Mouse (Mus musculus) c-Kit-negative CD71-positive TER-119-positive erythroid progenitor cells, embryonic 14.5 days (primary cell): Measurements from ENCODE around the gene Trim13.
A peak's percentile ranks its signal among the peaks of the same experiment; 100 is the strongest.
"Not testable (repeated sequence)": the region's sequence is repeated elsewhere in the genome, so short reads cannot be mapped to it uniquely, and the experiment has no call there.

Source experiments
- DNase-seq: peaks from one replicate; pipeline ENCODE4 v3.0.0-alpha.2; 2013; ENCODE audit warnings: low read depth, low spot score

The Trim13 gene

DNA sequence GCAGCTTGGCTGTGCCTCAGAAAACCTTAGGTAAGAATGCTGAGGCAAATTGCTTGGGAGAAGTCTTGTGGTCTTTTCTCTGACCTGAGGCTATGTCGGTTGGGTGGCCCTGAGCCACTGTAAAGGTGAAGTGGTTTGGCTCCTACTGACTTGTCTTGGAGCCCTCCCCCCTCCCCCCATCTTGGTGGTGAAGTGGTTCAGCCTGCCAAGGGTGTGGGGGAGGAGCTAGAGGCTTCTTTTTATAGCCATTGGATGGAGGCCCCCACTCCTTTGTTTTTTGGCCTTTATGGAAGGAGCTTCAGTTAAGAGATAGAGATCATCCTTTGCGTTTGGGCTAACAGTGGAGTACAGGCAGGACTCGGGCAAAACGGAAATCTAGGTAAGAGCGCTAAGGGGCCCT, at the start of gene Trim13:
Trim13 (plus strand) TSS at position 280 of the 400 bp plus-strand sequence.
- no peak for DNase-seq

DNA sequence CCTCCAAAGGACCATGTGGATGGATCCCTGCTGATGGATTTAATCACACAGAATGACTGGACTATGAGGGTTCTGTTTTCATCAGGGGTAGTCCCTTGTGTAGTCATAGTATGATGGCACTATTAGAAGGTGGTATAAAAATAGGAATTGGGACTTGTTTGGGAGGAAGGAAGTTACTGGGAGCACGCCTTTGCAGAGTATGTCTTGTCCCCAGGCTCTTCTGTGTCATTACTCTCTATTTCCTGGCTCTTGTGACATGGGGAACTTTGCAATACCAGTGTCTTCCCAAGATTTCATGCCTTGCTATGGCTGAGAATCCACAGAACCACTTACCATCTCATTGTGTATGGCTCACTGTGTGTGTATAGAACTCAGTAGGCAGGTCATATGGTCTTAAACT, 49.4 kb upstream of the Trim13 start:
- DNase-seq: no peak

- DNase-seq: no peak
Observed at GRCm38 (mm10) chr14:61555931-61556288, 42.1 kb upstream of the Trim13 start.

- DNase-seq: peak; percentile 98
Observed at GRCm38 (mm10) chr14:61556289-61557147, 41.5 kb upstream of the Trim13 start, which contains the start of gene Spryd7. TSS of gene Spryd7 (minus strand) at chr14:61556886.

DNA sequence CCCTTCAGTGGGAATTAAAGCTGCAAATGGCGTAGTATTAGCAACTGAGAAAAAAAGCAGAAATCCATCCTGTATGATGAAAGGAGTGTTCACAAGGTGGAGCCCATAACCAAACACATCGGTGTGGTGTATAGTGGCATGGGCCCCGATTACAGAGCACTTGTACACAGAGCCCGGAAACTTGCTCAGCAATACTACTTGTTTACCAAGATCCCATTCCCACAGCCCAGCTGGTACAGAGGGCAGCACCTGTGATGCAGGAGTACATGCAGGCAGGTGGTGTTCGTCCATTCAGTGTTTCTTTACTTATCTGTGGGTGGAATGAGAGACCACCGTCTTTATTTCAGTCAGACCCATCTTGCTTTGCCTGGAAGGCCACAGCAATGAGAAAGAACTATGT, 39.1 kb upstream of the Trim13 start:
- DNase-seq: no peak

DNA sequence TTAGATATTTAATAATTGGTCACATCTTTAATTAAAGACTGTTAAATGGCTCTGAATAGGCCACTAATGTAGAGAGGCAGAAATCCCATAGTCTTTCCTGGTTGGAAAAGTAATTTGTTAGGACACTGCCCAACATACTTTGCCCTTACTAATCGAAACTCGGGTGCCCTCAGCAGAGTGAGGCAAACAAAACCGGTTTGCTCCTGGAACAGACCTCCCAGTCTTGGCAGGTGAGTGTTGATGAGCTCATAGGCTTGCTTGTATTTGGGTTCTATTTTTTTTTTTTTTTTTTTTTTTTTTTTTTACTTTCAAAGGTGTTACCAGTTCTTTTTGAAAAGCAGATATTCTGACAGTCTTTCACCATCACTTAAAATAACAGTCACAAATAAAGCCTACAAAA, 38.2 kb upstream of the Trim13 start:
- no peak for DNase-seq

DNA sequence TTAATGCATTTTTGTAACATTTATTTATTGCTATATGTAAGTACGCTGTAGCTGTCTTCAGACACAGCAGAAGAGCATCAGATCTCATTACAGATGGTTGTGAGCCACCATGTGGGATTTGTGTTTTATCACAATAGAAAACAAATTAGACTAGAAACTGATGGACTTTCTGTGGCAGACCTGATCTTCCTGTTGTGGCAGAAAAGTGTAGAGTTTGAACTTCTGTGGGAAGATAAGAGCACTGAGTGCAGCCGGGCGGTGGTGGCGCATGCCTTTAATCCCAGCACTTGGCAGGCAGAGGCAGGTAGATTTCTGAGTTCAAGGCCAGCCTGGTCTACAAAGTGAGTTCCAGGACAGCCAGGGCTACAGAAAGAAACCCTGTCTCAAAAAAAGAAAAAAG, 31.8 kb upstream of the Trim13 start:
- DNase-seq: not testable (repeated sequence)

GRCm38 (mm10) chr14:61569344-61569743, 28.7 kb upstream of the Trim13 start:
- no peak for DNase-seq

DNA sequence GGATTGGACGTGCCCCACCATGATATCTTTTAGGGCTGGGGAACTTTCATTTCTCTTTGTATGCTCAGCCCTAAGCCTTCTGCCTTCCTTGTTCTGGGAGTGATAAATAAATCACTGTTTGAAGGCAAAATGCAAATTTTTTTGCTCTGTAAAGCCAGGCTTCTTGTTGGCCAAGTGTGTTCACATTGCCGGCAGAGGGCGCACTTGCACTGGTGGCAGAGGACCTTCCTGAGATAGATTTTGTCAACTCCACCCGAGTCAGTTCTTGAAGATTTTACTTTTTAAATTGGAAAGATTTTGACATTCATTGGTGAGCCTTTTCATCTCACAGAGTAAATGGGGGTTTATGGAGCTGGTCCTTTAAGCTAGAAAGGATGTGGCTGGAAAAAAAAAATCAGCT, 26.7 kb upstream of the Trim13 start:
- DNase-seq: peak; percentile 68

- DNase-seq: no peak
Observed at GRCm38 (mm10) chr14:61572131-61572530, 25.9 kb upstream of the Trim13 start.

- no peak for DNase-seq
Observed at GRCm38 (mm10) chr14:61575066-61575465, 23.0 kb upstream of the Trim13 start.

DNA sequence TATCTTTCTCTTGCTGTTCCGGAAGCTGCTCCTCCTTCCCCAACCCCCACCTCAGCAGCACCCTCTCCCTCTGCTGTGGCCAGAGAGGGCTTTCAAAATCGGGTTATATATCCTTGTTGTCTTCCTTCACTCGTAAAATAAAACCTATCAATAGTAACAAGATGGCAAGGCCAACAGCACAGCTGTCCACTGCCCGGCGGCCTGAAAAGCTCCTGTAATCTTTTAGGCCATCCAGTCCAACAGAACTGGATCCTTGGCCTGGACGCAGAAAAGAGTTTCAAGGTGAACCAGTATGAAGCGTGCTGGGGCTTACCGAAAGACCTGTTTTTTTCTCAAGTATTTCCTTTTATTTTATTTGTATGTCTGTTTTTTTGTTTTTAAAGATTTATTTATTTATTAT, 22.1 kb upstream of the Trim13 start:
- no peak for DNase-seq

DNA sequence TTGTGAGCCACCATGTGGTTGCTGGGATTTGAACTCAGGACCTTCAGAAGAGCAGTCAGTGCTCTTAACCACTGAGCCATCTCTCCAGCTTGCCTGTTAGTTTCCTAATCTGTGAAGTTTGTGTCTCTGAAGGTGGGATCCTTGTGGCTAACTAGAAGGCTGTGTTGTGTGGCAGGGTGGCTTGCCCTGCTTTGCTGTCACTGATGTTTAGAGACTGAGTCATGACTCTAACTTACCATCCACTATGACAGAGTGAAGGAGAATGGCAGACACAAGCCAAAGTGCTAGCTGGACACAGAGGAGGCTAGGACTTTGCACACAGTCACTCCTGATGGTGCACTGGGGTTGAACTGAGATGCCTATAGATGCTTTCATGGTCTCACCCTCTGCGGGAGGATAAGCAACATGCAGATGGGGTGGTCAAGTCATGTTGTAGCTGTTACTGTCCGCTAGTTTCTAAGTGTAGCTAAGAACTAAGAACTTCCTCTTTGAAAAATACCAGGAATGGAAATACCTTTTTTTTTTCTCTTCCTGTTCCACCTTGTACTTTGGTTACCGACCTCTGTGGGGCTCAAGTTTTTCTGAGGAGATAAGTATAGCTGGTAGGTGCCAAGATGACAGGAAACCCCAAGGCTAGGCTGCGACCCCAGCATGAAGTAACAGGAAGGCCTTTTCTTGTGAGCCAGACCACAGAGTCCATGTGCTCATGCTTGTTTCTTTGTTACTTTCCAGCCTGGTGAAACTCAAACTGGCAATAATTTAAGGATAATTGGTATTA, 8.6 kb upstream of the Trim13 start:
- DNase-seq: no peak

- no peak for DNase-seq
Observed at GRCm38 (mm10) chr14:61596719-61597426, 1.2 kb upstream of the Trim13 start.

- DNase-seq: peak; percentile 80
Observed at GRCm38 (mm10) chr14:61599057-61599806, 1.2 kb downstream of the Trim13 start.

DNA sequence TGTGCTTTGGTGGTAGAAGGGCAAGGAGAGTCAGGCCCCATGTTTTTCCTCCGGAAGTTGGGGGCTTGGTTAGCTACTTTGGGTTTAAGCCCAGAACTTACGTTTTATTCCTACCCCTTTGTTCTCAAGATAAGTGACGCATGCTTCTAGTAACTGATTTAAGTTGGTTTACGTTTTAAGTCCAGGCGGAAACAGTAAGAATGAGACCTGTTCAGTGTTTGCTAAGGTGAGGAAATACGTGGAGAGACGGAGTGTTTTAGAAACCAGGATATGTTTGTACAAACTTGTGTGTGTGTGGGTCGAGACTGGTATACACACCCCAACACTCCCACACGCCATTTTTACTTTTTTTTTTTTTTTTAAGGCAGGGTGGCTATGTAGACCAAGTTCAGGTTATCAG, 3.3 kb downstream of the Trim13 start:
- no peak for DNase-seq

DNA sequence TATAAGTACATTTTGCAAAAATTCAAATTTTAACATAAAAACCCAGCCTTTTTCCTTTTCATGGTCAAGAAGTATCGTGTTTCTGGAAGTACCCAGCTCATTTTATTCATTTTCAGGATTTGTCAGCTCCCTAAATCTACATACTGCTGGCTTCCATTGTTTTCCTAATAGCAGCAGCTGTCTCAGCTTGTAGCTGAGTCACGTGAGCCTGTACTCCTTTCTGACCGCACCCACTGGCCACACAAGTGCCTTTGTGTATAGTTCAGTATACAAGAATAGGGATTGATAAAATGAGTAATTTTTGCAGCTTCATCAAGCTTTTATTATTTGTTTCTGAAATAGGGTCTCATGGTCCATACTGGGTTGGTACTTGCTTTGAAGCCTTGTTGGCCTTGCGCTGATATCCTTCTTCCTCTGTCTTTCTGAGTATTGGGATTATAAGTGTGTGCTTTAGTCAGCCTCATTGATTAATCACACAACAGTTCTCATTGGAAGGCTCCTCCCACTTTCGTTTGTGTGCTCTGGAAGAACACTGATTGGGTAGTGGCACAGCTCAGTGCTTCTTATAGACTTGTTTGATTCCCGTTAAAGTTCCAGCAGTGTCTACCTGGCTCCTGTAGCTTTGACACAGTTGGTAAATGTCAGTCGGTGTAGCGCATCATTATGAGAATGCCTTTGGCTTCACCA, 5.2 kb downstream of the Trim13 start:
- DNase-seq: no peak

GRCm38 (mm10) chr14:61604081-61604480, 6.0 kb downstream of the Trim13 start:
- DNase-seq: no peak

DNA sequence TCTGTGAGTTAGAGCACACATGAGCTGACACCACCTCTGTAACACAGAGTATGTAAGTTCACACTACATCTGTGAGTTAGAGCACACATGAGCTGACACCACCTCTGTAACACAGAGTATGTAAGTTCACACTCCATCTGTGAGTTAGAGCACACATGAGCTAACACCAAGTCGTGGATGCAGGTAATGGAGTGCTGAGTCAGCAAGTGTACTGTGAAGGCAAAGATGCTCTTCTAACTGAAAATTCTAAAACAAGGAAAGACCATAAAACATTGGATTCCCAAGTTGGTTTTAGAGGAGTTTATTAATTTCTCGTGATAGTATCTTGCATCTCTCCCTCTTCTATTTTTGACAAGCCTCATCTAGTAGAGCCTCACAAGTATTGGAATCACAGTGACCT, 8.0 kb downstream of the Trim13 start:
- DNase-seq: not testable (repeated sequence)

DNA sequence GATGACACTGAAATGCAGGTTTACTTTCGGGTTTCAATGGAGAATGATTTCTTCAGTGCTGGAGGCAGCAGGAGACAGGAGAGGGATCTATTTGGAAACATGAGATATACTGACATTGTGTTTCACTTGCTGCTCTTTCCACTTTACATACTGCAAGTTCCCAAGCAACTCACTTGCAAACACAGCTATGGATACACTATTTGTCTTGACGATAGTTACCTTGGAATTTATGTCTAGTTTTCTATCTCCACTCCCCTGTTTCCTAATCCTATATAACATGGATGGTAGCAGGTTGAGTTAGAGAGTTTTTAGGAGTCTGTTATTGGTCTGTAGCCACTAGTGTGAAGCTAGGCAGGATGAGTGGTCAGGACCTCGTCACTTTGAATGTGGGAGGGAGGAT, 9.1 kb downstream of the Trim13 start, which contains the start of gene Kcnrg:
Kcnrg (plus strand) TSS at position 301 of the 400 bp plus-strand sequence.
- DNase-seq: no peak

DNA sequence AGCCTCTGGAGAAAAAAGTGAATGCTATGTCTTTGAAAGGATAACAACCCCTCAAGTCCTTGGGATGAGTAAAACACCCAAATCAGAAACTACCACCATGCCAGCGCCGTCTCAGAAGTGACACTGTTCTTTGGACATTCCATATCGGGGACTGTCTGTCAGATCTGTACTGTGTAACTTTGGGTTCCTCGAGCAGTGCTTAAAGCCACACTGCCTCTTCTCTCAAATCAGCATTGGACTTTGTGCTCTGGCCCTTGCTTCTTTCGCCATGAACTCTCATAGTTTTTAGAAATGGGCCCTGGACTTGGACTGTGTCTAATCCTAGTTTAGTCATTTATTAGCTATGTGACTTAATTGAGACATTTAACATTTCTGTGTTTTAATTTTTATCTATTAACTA, 13.7 kb downstream of the Trim13 start:
- no peak for DNase-seq
